Mouse (Mus musculus): ENCODE results near the gene Cox7b.

The Cox7b gene

GRCm38 (mm10) chrX:106015571-106016322 lies at the start of gene Cox7b:
Cox7b (plus strand) TSS chrX:106015700.
- DNase-seq (ENCODE audit: low spot score): peak; percentile 91

- DNase-seq (ENCODE audit: low spot score): peak; percentile 18
Observed at GRCm38 (mm10) chrX:106001605-106002004, 13.9 kb upstream of the Cox7b start.

- DNase-seq (ENCODE audit: low spot score): no peak
Observed at GRCm38 (mm10) chrX:106010762-106011161, 4.7 kb upstream of the Cox7b start.

GRCm38 (mm10) chrX:106011465-106012159 lies 3.9 kb upstream of the Cox7b start, which contains the start of gene Magt1:
Magt1 (minus strand) TSS chrX:106011906.
- peak; percentile 93 for DNase-seq (ENCODE audit: low spot score)

- DNase-seq (ENCODE audit: low spot score): peak; percentile 7
Observed at GRCm38 (mm10) chrX:106012559-106012958, 2.9 kb upstream of the Cox7b start.

GRCm38 (mm10) chrX:106013217-106013616 lies 2.3 kb upstream of the Cox7b start:
- DNase-seq (ENCODE audit: low spot score): peak; percentile 65

- DNase-seq (ENCODE audit: low spot score): peak; percentile 8
Observed at GRCm38 (mm10) chrX:106014741-106015377, 641 bp upstream of the Cox7b start.

- no peak for DNase-seq (ENCODE audit: low spot score)
Observed at GRCm38 (mm10) chrX:106017102-106017501, 1.6 kb downstream of the Cox7b start.

GRCm38 (mm10) chrX:106017516-106017915 lies 2.0 kb downstream of the Cox7b start:
- no peak for DNase-seq (ENCODE audit: low spot score)

- DNase-seq (ENCODE audit: low spot score): peak; percentile 89
Observed at GRCm38 (mm10) chrX:106026418-106027342, 11.2 kb downstream of the Cox7b start, which contains the start of gene Atp7a. Atp7a (plus strand) TSS chrX:106027276.

GRCm38 (mm10) chrX:106027343-106027674 lies 11.8 kb downstream of the Cox7b start:
- DNase-seq (ENCODE audit: low spot score): no peak

- no peak for DNase-seq (ENCODE audit: low spot score)
Observed at GRCm38 (mm10) chrX:106030176-106030575, 14.7 kb downstream of the Cox7b start.

- no peak for DNase-seq (ENCODE audit: low spot score)
Observed at GRCm38 (mm10) chrX:106031124-106031523, 15.6 kb downstream of the Cox7b start.

- DNase-seq (ENCODE audit: low spot score): peak; percentile 18
Observed at GRCm38 (mm10) chrX:106035727-106036126, 20.2 kb downstream of the Cox7b start.

- DNase-seq (ENCODE audit: low spot score): no peak
Observed at GRCm38 (mm10) chrX:106037185-106037752, 21.8 kb downstream of the Cox7b start.

GRCm38 (mm10) chrX:106043863-106044617 lies 28.5 kb downstream of the Cox7b start:
- DNase-seq (ENCODE audit: low spot score): peak; percentile 19

GRCm38 (mm10) chrX:106045455-106045854 lies 30.0 kb downstream of the Cox7b start:
- DNase-seq (ENCODE audit: low spot score): no peak

GRCm38 (mm10) chrX:106045928-106046327 lies 30.4 kb downstream of the Cox7b start:
- no peak for DNase-seq (ENCODE audit: low spot score)

GRCm38 (mm10) chrX:106048191-106048590 lies 32.7 kb downstream of the Cox7b start:
- DNase-seq (ENCODE audit: low spot score): no peak
